Mouse (Mus musculus) embryonic fibroblast, embryonic 13.5 days (primary cell): ENCODE data around the gene Marveld1. TPM values are rescaled to one million over a fixed set of nuclear protein-coding genes. Genes with fewer than 3 reads are reported as not detected.
A peak's percentile ranks its signal among the peaks of the same experiment; 100 is the strongest.

ENCODE experiments used
- H3K27ac ChIP-seq: 2 replicates; pipeline ENCODE4 v1.5.1; 2012; ENCODE audit warnings: low read length, control low read depth, inconsistent platforms; ENCODE audit not compliant: insufficient read depth
- H3K4me1 ChIP-seq: 2 replicates; pipeline ENCODE4 v1.6.1; 2011; ENCODE audit warnings: low read length; ENCODE audit not compliant: control insufficient read depth, insufficient read depth
- H3K4me3 ChIP-seq: 2 replicates; pipeline ENCODE4 v1.5.1; 2011; ENCODE audit warnings: mild to moderate bottlenecking, control low read depth, low read length; ENCODE audit not compliant: insufficient read depth
- CTCF ChIP-seq: IDR thresholded peaks from 2 replicates; pipeline ENCODE4 v1.5.1; 2011; ENCODE audit warnings: mild to moderate bottlenecking, control low read depth, low read length, moderate library complexity, borderline replicate concordance; ENCODE audit not compliant: insufficient read depth
- POLR2A ChIP-seq: IDR thresholded peaks from 2 replicates; pipeline ENCODE4 v1.6.1; 2011; ENCODE audit warnings: low read depth, mild to moderate bottlenecking, control low read depth, low read length, moderate library complexity
- polyA plus RNA-seq: library from polyadenylated mRNA; stranded (reverse); fragments of >200 nt; gene quantifications from 2 replicates; pipeline ENCODE4 v1.2.4, GENCODE M21; 2011; ENCODE audit warnings: low read depth; ENCODE audit not compliant: missing spikeins, insufficient read length

Gene Marveld1
- polyA plus RNA-seq, 1 experiment: 68.2 TPM

GRCm38 (mm10) chr19:42138517-42139285, 8.5 kb upstream of the Marveld1 start:
- no peak overlapping the region for H3K27ac ChIP-seq
- no peak for TF ChIP-seq POLR2A
- no peak for TF ChIP-seq CTCF
- 0 out of 2 replicates have a peak, but pooled peaks cover 3% of the 10 kb centered on the region for H3K4me1 ChIP-seq
- no peak overlapping the region for H3K4me3 ChIP-seq

- Histone ChIP-seq H3K4me3 (no peak overlapping the region), H3K4me1 (0 out of 2 replicates have a peak, but pooled peaks cover 5% of the 10 kb centered on the region), H3K27ac (no peak overlapping the region)
- no peak for TF ChIP-seq CTCF
- no peak for TF ChIP-seq POLR2A
Measured at GRCm38 (mm10) chr19:42139724-42140517, 7.3 kb upstream of the Marveld1 start.

DNA sequence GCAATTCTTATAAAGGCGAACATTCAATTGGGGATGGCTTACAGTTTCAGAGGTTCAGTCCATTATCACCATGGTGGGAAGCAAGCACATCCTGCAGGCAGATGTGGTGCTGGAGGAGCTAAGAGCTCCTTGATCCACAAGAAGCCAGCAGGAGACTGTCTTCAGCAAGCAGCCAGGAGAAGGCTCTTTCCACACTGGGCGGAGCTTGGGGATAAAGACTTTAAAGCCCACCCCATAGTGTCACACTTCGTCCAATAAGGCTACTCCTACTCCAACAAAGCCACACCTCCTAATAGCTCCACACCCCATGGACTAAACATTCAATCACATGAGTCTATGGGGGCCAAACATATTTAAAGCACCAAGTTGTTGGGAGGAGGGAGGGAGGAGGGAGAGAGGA, 5.2 kb upstream of the Marveld1 start:
- no peak overlapping the region for H3K27ac ChIP-seq
- H3K4me1 ChIP-seq: peaks cover 5% of the 10 kb centered on the region; the same call in 1 of the 2 replicates
- H3K4me3 ChIP-seq: no peak overlapping the region
- no peak for TF ChIP-seq CTCF
- no peak for TF ChIP-seq POLR2A

DNA sequence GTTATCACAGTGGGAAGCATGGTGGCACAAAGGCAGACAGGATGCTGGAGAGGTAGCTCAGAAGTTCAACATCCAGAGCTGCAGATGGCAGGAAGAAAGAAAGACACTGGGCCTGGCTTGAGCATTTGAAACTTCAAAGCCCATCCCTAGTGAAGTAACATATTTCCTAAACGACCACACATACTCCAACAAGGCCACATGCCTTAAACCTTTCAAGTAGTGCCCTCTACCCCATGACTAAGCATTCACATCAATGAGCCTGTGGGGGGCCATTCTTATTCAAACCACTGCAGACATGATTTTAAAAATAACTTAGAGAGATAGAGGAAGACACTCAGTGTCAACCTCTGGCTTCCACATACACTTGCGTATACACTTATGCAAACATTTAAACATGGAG, 4.4 kb upstream of the Marveld1 start:
- no peak overlapping the region for H3K27ac ChIP-seq

DNA sequence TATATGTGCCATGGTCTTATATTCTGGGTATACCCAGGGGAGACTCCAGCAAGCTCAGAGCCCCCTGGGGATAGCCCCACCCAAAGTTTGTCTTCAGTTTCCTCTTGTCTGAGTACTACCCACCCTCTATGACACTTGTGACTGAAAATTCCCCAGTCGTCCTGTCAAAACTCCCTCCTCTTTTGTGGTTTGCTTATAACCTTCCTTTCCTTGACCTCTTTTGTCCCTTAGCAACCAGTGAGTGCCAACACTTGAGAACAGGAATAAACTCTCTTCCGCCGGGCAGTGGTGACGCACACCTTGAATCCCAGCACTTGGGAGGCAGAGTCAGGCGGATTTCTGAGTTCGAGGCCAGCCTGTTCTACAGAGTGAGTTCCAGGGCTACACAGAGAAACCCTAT, 3.1 kb upstream of the Marveld1 start:
- Histone ChIP-seq H3K4me1 (peaks cover 6% of the 10 kb centered on the region; the same call in 1 of the 2 replicates), H3K4me3 (no peak overlapping the region), H3K27ac (no peak overlapping the region)
- TF ChIP-seq POLR2A (no peak), CTCF (no peak)

More for the DNA sequence above, 4.4 kb upstream of the Marveld1 start:
- Histone ChIP-seq H3K4me3 (no peak overlapping the region), H3K4me1 (peaks cover 5% of the 10 kb centered on the region; the same call in 1 of the 2 replicates)
- TF ChIP-seq CTCF (no peak), POLR2A (no peak)

GRCm38 (mm10) chr19:42144541-42145167, 2.5 kb upstream of the Marveld1 start:
- TF ChIP-seq POLR2A: no peak
- TF ChIP-seq CTCF: peak; percentile 45; the same call in 1 of the 2 replicates
- peaks cover 12% of the 10 kb centered on the region; the same call in 1 of the 2 replicates for H3K4me1 ChIP-seq
- no peak overlapping the region for H3K27ac ChIP-seq
- no peak overlapping the region for H3K4me3 ChIP-seq

DNA sequence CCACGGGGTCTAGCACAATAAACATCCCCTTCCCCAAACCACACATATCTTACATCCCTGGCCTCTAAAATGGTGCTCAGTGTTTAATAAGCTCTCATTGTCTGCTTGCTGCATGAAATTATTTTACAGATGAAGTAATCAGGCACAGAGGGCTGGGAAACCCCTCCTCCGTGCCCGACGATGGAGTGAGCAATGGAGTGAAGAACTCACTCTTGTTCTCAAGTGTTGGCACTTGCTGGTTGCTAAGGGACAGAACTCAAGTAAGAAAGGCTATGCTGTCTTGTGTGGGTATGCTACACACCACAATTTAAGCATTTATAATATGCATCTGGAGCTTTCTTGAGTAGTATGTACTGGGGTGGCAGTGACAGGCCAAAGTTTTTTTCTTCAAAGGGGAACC, 2.0 kb upstream of the Marveld1 start:
- peaks cover 15% of the 10 kb centered on the region; the same call in 1 of the 2 replicates for H3K4me1 ChIP-seq
- no peak overlapping the region for H3K27ac ChIP-seq
- TF ChIP-seq CTCF (no peak), POLR2A (no peak)
- no peak overlapping the region for H3K4me3 ChIP-seq

GRCm38 (mm10) chr19:42145731-42146130, 1.5 kb upstream of the Marveld1 start:
- Histone ChIP-seq H3K27ac (no peak overlapping the region), H3K4me1 (peaks cover 18% of the 10 kb centered on the region; the same call in 1 of the 2 replicates), H3K4me3 (no peak overlapping the region)
- TF ChIP-seq POLR2A (no peak), CTCF (no peak)

DNA sequence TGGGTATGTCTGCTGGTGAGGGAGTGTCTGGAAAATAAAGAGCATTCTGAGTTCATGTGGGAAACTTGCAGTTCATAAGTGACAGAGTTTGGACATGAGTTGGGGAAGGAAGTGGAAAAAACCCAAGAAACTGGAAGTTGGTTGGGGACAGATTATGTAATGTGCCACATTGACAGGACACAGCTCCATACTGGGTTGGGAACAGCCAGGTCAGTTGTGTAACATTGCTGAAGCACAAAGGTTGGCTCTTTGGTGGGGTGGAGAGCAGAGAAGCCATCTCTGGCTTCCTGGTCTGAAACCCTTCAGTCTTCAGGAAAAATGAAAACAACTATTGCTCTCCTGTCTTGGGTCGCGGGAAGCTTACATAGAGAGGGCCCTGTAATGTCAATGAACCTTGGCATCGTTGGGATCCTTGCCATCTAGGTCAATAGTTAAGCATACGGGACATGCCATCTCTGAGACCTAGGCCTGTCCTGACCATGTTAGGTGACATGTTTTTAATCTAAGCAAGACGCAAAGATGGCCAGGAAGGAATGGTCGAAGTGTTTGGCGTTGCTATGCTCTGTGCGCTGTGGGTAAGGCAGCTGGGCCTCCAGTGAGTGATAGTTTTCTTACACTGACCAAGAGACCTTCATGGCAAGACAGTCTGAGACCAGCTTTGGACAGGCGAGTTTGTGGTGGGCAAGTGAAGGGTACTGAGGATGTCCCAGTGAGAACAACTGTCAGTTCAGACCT, 757 bp upstream of the Marveld1 start:
- TF ChIP-seq POLR2A (peak; percentile 37), CTCF (no peak)
- Histone ChIP-seq H3K27ac (peak overlapping the region; percentile 41; the same call in 1 of the 2 replicates), H3K4me3 (no peak overlapping the region), H3K4me1 (peaks cover 18% of the 10 kb centered on the region; the same call in 1 of the 2 replicates)
